Mouse (Mus musculus): Measurements from ENCODE around the gene Ivns1abp. TPM values are rescaled to one million over a fixed set of nuclear protein-coding genes. Genes with fewer than 3 reads are reported as not detected.

Gene Ivns1abp
- polyA plus RNA-seq, 1 experiment from 2014 or later, result 201 TPM

DNA sequence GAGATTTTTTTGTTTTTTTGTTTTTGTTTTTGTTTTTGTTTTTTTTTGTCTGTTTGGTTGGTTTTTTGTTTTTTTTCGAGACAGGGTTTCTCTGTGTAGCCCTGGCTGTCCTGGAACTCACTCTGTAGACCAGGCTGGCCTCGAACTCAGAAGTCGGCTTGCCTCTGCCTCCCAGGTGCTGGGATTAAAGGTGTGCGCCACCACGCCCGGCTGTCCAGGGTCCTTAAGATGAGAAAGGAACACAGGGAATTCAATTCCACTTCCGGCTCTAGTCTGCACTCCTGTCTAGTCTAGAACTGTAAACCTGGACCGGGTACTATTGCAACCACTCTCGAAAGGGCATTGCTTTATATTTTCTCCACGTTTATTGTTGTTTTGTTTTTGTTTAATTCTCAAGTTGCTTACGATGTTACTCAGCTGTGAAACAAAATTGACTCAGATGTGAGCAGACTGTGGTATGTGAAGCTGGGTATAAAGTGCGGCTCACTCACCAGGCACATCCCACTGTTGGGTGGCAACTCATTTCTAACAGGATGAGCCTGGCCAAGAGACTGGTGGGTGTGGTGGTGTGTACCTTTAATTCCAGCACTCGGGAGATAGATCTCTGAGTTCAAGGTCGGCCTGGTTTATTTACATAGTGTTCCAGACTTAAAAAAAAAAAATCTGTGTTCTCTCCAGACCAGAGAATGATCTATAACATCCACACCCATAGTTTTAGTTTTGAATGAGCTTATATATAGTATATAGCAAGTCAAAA is 15.8 kb upstream of the Ivns1abp start:
- Histone ChIP-seq H3K36me3 (ENCODE audit: control insufficient read depth, insufficient read depth, low read length) (no peaks in the 10 kb centered on the region), H3K27me3 (ENCODE audit: control insufficient read depth, insufficient read depth, low read length) (no peaks in the 10 kb centered on the region), H3K27ac (ENCODE audit: low read length) (no peak overlapping the region), H3K4me2 (replicated peaks; ENCODE audit: low read depth, low read length) (no peak overlapping the region), H3K9ac (replicated peaks; ENCODE audit: low read depth, low read length) (no peak overlapping the region), H3K4me1 (ENCODE audit: control insufficient read depth, insufficient read depth, low read length) (no peaks in the 10 kb centered on the region), H3K9me3 (ENCODE audit: control insufficient read depth, low read depth, low read length) (no peaks in the 10 kb centered on the region), H3K4me3 (ENCODE audit: low read depth, low read length) (no peak overlapping the region)
- WGBS, result 83% methylated on average over 14 of the region's 14 CpGs
- no peak for ATAC-seq (ENCODE audit: insufficient number of reproducible peaks, insufficient read depth, low FRiP score, low read depth)

DNA sequence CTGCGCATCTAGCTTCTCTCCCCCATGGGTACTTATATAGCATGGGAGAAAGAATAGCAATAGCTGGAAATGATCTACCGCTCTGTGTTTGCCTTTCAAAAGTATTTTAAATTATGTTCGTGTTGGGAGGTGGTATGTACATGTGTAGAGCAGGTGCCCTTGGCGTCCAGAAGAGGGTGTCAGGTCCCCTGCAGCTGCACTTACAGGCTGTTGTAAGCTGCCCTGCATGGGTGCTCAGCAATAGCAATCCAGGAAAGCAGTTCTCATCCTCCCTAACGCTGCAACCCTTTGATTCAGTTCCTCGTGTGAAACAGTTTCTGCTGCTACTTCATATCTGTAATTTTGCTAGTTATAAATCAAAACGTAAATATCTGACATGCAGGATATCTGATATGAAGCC is 14.7 kb upstream of the Ivns1abp start:
- Histone ChIP-seq H3K36me3 (ENCODE audit: control insufficient read depth, insufficient read depth, low read length) (no peaks in the 10 kb centered on the region), H3K27ac (ENCODE audit: low read length) (no peak overlapping the region), H3K27me3 (ENCODE audit: control insufficient read depth, insufficient read depth, low read length) (no peaks in the 10 kb centered on the region), H3K9me3 (ENCODE audit: control insufficient read depth, low read depth, low read length) (no peaks in the 10 kb centered on the region), H3K4me1 (ENCODE audit: control insufficient read depth, insufficient read depth, low read length) (no peaks in the 10 kb centered on the region), H3K4me2 (replicated peaks; ENCODE audit: low read depth, low read length) (no peak overlapping the region), H3K4me3 (ENCODE audit: low read depth, low read length) (no peak overlapping the region), H3K9ac (replicated peaks; ENCODE audit: low read depth, low read length) (no peak overlapping the region)
- WGBS, result 76% methylated on average over 7 of the region's 7 CpGs
- no peak for ATAC-seq (ENCODE audit: insufficient number of reproducible peaks, insufficient read depth, low FRiP score, low read depth)

DNA sequence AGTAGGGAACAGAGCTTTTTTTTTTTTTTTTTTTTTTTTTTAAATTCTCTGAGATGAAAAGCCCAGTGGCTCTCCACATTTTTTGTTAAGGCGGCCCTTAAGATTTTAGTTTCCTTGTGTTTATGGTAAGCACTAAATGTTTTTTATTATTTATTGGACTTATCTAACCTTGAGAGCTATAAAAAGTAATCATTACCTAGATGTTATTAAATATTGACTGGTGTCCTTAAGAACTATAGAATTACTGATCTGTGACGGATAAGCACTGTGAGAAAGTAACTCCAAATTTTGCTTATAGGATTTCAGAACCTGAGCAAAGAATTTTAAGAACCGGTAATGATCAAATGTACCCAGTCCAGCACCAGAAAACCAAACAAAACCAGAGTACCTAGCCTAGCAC is 11.5 kb upstream of the Ivns1abp start:
- no peaks in the 10 kb centered on the region for H3K4me1 ChIP-seq (ENCODE audit: control insufficient read depth, insufficient read depth, low read length)
- no peak for ATAC-seq (ENCODE audit: insufficient number of reproducible peaks, insufficient read depth, low FRiP score, low read depth)
- no peaks in the 10 kb centered on the region for H3K27me3 ChIP-seq (ENCODE audit: control insufficient read depth, insufficient read depth, low read length)
- H3K4me3 ChIP-seq (ENCODE audit: low read depth, low read length), result no peak overlapping the region
- WGBS, result 83% methylated on average over 3 of the region's 3 CpGs
- H3K4me2 ChIP-seq (replicated peaks; ENCODE audit: low read depth, low read length), result no peak overlapping the region
- no peaks in the 10 kb centered on the region for H3K9me3 ChIP-seq (ENCODE audit: control insufficient read depth, low read depth, low read length)
- H3K36me3 ChIP-seq (ENCODE audit: control insufficient read depth, insufficient read depth, low read length), result no peaks in the 10 kb centered on the region
- H3K27ac ChIP-seq (ENCODE audit: low read length), result no peak overlapping the region
- H3K9ac ChIP-seq (replicated peaks; ENCODE audit: low read depth, low read length), result no peak overlapping the region

DNA sequence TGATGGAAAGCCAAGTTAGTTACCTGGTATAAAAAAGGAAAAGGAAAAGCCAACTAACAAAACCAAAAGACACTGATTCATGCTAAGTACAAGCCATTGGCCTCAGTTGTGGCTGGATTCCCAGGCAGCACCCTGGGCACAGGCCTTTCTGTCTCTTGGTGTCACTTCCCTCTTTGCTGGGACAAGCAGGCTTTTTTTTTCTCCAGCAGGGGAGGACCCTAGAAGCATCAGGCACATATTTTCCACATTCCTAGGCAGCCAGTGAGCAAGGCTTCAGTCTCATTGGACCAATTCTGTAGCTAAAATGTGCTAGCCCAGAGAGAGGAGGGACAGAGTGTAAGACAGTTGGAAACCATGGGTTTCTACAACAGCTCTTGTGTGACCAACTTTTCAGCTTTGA is 6.0 kb upstream of the Ivns1abp start:
- Histone ChIP-seq H3K27ac (ENCODE audit: low read length) (no peak overlapping the region), H3K36me3 (ENCODE audit: control insufficient read depth, insufficient read depth, low read length) (no peaks in the 10 kb centered on the region), H3K4me3 (ENCODE audit: low read depth, low read length) (no peak overlapping the region), H3K27me3 (ENCODE audit: control insufficient read depth, insufficient read depth, low read length) (no peaks in the 10 kb centered on the region), H3K9me3 (ENCODE audit: control insufficient read depth, low read depth, low read length) (no peaks in the 10 kb centered on the region), H3K4me2 (replicated peaks; ENCODE audit: low read depth, low read length) (no peak overlapping the region), H3K4me1 (ENCODE audit: control insufficient read depth, insufficient read depth, low read length) (peaks cover 14% of the 10 kb centered on the region), H3K9ac (replicated peaks; ENCODE audit: low read depth, low read length) (no peak overlapping the region)
- no peak for ATAC-seq (ENCODE audit: insufficient number of reproducible peaks, insufficient read depth, low FRiP score, low read depth)

DNA sequence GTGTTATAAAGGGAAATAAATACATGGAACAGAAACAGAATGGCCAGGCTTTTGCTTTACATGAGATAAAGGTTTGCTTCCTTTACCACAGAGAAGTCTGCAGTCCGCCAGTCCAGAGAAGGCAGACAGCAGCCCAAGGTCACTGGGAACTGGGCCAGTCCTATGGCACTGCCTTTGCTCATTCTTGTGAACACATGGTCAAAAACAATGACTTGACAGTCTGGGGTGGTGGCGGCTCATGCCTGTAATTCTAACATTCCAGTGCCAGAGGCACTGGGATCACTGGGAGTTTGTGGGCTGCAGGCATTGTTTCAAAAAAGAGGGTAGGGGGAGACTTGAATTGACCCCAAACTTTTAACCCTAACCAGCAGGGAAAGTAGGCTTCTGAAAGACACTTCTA is 5.3 kb upstream of the Ivns1abp start:
- H3K9me3 ChIP-seq (ENCODE audit: control insufficient read depth, low read depth, low read length), result no peaks in the 10 kb centered on the region
- no peaks in the 10 kb centered on the region for H3K36me3 ChIP-seq (ENCODE audit: control insufficient read depth, insufficient read depth, low read length)
- ATAC-seq (ENCODE audit: insufficient number of reproducible peaks, insufficient read depth, low FRiP score, low read depth), result no peak
- H3K27me3 ChIP-seq (ENCODE audit: control insufficient read depth, insufficient read depth, low read length), result no peaks in the 10 kb centered on the region
- H3K4me2 ChIP-seq (replicated peaks; ENCODE audit: low read depth, low read length), result no peak overlapping the region
- no peak overlapping the region for H3K4me3 ChIP-seq (ENCODE audit: low read depth, low read length)
- H3K9ac ChIP-seq (replicated peaks; ENCODE audit: low read depth, low read length), result no peak overlapping the region
- WGBS, result 67% methylated on average over 2 of the region's 2 CpGs
- H3K27ac ChIP-seq (ENCODE audit: low read length), result no peak overlapping the region
- peaks cover 14% of the 10 kb centered on the region for H3K4me1 ChIP-seq (ENCODE audit: control insufficient read depth, insufficient read depth, low read length)

DNA sequence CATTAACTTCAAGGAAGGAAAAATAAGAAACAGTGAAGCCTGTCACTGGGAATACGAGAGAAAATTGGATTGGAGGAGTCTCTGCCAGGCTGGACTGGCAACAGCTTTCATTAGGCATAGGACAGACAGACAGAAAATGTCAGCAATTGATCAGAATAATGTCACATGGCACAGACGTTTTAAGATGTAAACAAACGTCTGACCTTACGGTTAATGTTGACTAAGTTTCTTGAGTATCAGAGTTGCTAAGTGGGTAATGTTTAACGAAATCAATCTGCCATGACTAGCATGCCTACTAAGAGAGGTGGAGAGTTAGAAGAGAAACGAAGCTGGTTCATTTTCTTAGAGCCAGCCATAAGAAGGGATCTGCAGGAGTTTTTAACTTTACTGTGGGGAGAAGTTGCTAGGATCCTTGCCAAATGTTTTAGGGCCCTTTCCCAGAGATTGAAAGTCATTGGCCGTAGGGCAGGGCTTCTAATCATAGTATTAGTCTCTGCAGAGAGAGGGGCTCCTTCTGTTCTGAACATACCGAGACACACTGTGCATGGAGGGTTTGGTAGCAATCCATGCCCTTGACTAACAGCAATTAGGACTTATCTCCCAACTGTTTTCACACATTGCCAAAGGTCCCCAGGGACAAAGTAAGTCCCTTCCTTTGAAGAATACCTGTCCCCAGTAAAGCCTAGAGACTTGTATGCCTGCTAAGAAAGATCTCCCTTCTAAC is 2.8 kb upstream of the Ivns1abp start:
- Histone ChIP-seq H3K27ac (ENCODE audit: low read length) (no peak overlapping the region), H3K4me2 (replicated peaks; ENCODE audit: low read depth, low read length) (no peak overlapping the region), H3K27me3 (ENCODE audit: control insufficient read depth, insufficient read depth, low read length) (no peaks in the 10 kb centered on the region), H3K36me3 (ENCODE audit: control insufficient read depth, insufficient read depth, low read length) (no peaks in the 10 kb centered on the region), H3K9ac (replicated peaks; ENCODE audit: low read depth, low read length) (no peak overlapping the region), H3K9me3 (ENCODE audit: control insufficient read depth, low read depth, low read length) (no peaks in the 10 kb centered on the region), H3K4me3 (ENCODE audit: low read depth, low read length) (no peak overlapping the region), H3K4me1 (ENCODE audit: control insufficient read depth, insufficient read depth, low read length) (peaks cover 15% of the 10 kb centered on the region)
- ATAC-seq (ENCODE audit: insufficient number of reproducible peaks, insufficient read depth, low FRiP score, low read depth), result no peak
- 32% methylated on average over 8 of the region's 8 CpGs for WGBS

DNA sequence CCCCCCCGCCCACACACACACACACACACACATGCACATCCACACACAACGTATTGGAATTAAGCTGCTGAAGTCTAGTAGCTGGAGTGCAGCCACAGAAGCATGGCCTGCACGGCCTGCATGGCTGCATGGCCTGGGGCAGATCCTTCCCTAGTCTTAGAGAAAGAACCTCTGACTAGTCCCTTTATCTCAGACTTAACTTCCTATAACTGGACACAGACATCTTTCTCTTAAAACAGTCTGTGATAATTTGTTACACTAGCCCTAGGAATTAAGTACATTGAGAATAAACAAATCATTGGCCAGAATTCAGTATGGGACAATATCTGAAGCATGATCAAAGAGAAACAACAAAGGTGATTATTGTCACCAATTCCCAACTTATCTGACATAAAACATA is 2.0 kb upstream of the Ivns1abp start:
- 64% methylated on average over 3 of the region's 3 CpGs for WGBS
- H3K4me1 ChIP-seq (ENCODE audit: control insufficient read depth, insufficient read depth, low read length), result peaks cover 21% of the 10 kb centered on the region
- no peak overlapping the region for H3K4me2 ChIP-seq (replicated peaks; ENCODE audit: low read depth, low read length)

DNA sequence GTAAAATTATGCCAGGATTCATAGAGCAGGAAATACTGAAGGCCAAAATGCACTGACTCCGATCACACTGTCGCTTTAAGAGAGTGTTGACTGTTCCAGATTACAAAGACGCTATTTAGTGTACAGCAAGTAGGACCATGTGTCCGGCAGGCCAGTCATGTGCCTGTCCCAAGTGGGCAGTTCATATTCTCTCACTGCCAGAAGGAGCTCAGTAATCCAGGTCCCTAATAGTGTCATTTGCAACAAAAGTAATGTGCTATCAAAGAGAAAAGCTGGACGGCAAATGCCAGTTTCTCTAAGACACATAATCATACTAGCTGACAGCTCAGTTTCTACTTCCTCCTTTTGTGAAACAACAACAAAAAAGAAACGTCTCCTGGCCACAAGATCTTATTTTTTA is 1.3 kb upstream of the Ivns1abp start:
- H3K9me3 ChIP-seq (ENCODE audit: control insufficient read depth, low read depth, low read length), result no peaks in the 10 kb centered on the region
- no peak overlapping the region for H3K27ac ChIP-seq (ENCODE audit: low read length)
- WGBS, result 38% methylated on average over 6 of the region's 6 CpGs
- H3K36me3 ChIP-seq (ENCODE audit: control insufficient read depth, insufficient read depth, low read length), result no peaks in the 10 kb centered on the region
- 0 out of 2 replicates have a peak overlapping the region, but pooled peaks have one; percentile 96 for H3K4me3 ChIP-seq (ENCODE audit: low read depth, low read length)
- no peak overlapping the region for H3K9ac ChIP-seq (replicated peaks; ENCODE audit: low read depth, low read length)
- H3K4me1 ChIP-seq (ENCODE audit: control insufficient read depth, insufficient read depth, low read length), result peaks cover 21% of the 10 kb centered on the region
- no peak for ATAC-seq (ENCODE audit: insufficient number of reproducible peaks, insufficient read depth, low FRiP score, low read depth)
- peak overlapping the region; percentile 64 for H3K4me2 ChIP-seq (replicated peaks; ENCODE audit: low read depth, low read length)
- H3K27me3 ChIP-seq (ENCODE audit: control insufficient read depth, insufficient read depth, low read length), result no peaks in the 10 kb centered on the region

More for the DNA sequence above, 2.0 kb upstream of the Ivns1abp start:
- no peaks in the 10 kb centered on the region for H3K27me3 ChIP-seq (ENCODE audit: control insufficient read depth, insufficient read depth, low read length)
- ATAC-seq (ENCODE audit: insufficient number of reproducible peaks, insufficient read depth, low FRiP score, low read depth), result no peak
- no peak overlapping the region for H3K9ac ChIP-seq (replicated peaks; ENCODE audit: low read depth, low read length)
- H3K9me3 ChIP-seq (ENCODE audit: control insufficient read depth, low read depth, low read length), result no peaks in the 10 kb centered on the region
- H3K4me3 ChIP-seq (ENCODE audit: low read depth, low read length), result no peak overlapping the region
- H3K36me3 ChIP-seq (ENCODE audit: control insufficient read depth, insufficient read depth, low read length), result no peaks in the 10 kb centered on the region
- H3K27ac ChIP-seq (ENCODE audit: low read length), result no peak overlapping the region
